Mouse (Mus musculus) bone marrow, adult 2 months (tissue): ENCODE measurements around the gene Relt.

Source experiments
- CTCF ChIP-seq: fragments of 200-500 bp; IDR thresholded peaks from 2 replicates; pipeline ENCODE4 v1.5.1; 2011; ENCODE audit warnings: low read length, control low read depth; ENCODE audit not compliant: control insufficient read depth, insufficient read depth
- POLR2A ChIP-seq: fragments of 200-500 bp; IDR thresholded peaks from 2 replicates; pipeline ENCODE4 v1.6.1; 2011; ENCODE audit warnings: low read depth, mild to moderate bottlenecking, control low read depth, low read length, borderline replicate concordance; ENCODE audit not compliant: control insufficient read depth

DNA sequence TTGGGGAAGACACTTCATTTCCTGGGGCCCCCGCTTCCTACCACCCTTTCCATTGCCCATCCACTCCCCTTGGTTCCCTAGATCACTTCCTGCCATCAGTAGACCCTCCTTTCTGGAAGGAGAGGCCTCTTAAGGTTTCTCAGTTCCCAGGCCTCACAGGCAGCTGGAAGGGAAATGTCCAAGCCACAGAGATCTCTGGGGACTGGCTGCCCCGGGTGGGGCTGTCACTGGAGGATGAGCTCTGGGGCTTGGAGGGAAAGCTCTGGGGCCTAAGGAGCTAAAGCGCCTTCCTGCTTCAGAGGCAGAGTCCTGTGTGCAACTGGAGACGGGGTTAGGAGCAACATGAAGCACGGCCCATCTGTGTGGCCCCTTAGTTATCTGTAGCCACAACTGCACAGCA is 41.4 kb upstream of the Relt start:
- TF ChIP-seq CTCF (no peak), POLR2A (no peak)
